Mouse (Mus musculus) small intestine, adult 2 months (tissue): Measurements from ENCODE around the gene Inca1. TPM values are rescaled to one million over a fixed set of nuclear protein-coding genes. Genes with fewer than 3 reads are reported as not detected.

Source experiments
- H3K27ac ChIP-seq: fragments of 200-500 bp; 2 replicates; pipeline ENCODE4 v1.5.1; 2012; ENCODE audit warnings: low read depth, low read length, control low read depth, inconsistent platforms; ENCODE audit not compliant: insufficient read depth
- H3K27me3 ChIP-seq: fragments of 200-500 bp; 2 replicates; pipeline ENCODE4 v1.6.1; 2012; ENCODE audit warnings: mild to moderate bottlenecking, moderate library complexity, low read length, inconsistent platforms; ENCODE audit not compliant: control insufficient read depth, insufficient read depth
- H3K36me3 ChIP-seq: fragments of 200-500 bp; 2 replicates; pipeline ENCODE4 v1.6.1; 2012; ENCODE audit warnings: mild to moderate bottlenecking, low read length, control low read depth, inconsistent platforms; ENCODE audit not compliant: control insufficient read depth, insufficient read depth
- H3K4me1 ChIP-seq: fragments of 200-500 bp; 2 replicates; pipeline ENCODE4 v1.6.1; 2012; ENCODE audit warnings: low read length, inconsistent platforms, mixed read lengths; ENCODE audit not compliant: control insufficient read depth, insufficient read depth, insufficient read length
- H3K4me3 ChIP-seq: fragments of 200-500 bp; 2 replicates; pipeline ENCODE4 v1.5.1; 2012; ENCODE audit warnings: low read depth, mild to moderate bottlenecking, control low read depth, inconsistent platforms, low read length, moderate library complexity
- CTCF ChIP-seq: fragments of 200-500 bp; IDR thresholded peaks from 2 replicates; pipeline ENCODE4 v1.5.1; 2012; ENCODE audit warnings: low read depth, mild to moderate bottlenecking, control low read depth, inconsistent platforms, low read length, moderate library complexity, mixed read lengths; ENCODE audit not compliant: insufficient replicate concordance, insufficient read length; ENCODE audit errors: extremely low read depth
- POLR2A ChIP-seq: fragments of 200-500 bp; IDR thresholded peaks from 2 replicates; pipeline ENCODE4 v1.6.1; 2012; ENCODE audit warnings: low read depth, mild to moderate bottlenecking, control low read depth, inconsistent platforms, low read length, moderate library complexity
- WGBS: fragments of 180-500 bp; shearing (Covaris S2); methylation state at CpG from one replicate; pipeline ENCODE4 v1.1.7; 2018; 5-methylcytosine and 5-hydroxymethylcytosine counted together
- polyA plus RNA-seq: library from polyadenylated mRNA; depleted of rRNA; stranded (reverse); fragments of >200 nt; gene quantifications from 2 replicates; pipeline ENCODE4 v1.2.3, GENCODE M21; 2012

Gene Inca1
- polyA plus RNA-seq, 1 experiment, result 0.79 TPM

DNA sequence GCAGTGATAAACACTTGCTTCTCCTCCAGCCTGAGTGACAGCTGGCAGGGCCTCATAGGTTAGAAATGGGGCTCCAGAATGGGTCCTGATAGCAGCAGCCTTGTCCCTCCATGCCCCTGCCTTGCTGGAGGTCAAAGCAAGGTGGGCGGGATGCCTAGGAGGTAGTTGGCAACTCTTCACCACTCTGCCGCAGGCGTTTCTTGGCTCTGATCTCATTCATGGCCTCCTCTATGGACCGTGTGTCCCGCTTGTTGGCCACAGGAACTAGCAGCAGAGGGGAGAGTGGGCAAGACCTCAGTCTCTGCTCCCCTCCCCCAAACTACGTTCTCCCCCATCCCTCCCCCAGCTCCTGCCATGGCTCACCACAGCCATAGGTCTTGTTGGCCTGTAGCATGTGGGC is 36.0 kb downstream of the Inca1 start:
- H3K4me3 ChIP-seq, result no peak overlapping the region
- H3K4me1 ChIP-seq, result peaks cover 4% of the 10 kb centered on the region; the same call in 1 of the 2 replicates
- no peak overlapping the region for H3K27ac ChIP-seq
- peaks cover 32% of the 10 kb centered on the region for H3K36me3 ChIP-seq
- TF ChIP-seq CTCF, result no peak
- no peak for TF ChIP-seq POLR2A
- no peaks in the 10 kb centered on the region for H3K27me3 ChIP-seq
- WGBS, result 90% methylated on average over 6 of the region's 6 CpGs

DNA sequence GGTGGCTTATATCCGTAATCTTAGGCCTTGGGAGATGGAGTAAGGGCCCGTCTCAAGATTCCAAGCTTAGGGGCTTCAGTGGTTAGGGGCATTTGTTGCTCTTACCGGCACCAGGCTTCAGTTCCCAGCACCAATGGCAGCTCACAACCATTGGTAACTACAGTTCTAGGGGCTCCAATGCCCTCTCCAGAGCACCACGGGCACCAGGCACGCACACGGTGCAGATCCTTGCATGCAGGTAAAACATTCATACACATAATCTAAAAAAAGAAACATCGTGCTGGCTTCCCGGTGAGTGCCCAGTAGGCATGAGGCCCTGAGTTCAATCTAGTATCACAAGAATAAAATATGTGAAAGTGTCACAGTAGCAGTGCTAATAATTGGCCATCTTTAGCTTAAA is 36.9 kb downstream of the Inca1 start:
- 93% methylated on average over 8 of the region's 8 CpGs for WGBS
- Histone ChIP-seq H3K36me3 (peaks cover 32% of the 10 kb centered on the region), H3K27me3 (no peaks in the 10 kb centered on the region), H3K27ac (no peak overlapping the region), H3K4me3 (no peak overlapping the region), H3K4me1 (peaks cover 4% of the 10 kb centered on the region; the same call in 1 of the 2 replicates)
- no peak for TF ChIP-seq POLR2A
- no peak for TF ChIP-seq CTCF

DNA sequence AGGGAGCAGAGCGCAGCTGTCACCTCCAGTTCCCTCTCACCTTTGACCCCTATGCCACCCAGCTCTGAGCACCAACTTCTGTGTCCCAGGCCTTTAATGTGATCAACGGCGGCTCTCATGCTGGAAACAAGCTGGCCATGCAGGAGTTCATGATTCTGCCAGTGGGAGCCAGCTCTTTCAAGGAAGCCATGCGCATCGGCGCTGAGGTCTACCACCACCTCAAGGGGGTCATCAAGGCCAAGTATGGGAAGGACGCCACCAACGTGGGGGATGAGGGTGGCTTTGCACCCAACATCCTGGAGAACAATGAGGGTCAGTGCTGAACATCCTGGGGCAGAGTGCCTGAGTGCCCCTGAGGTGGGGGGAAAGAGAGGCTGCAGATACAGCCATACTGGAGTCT is 39.4 kb downstream of the Inca1 start:
- Histone ChIP-seq H3K4me3 (no peak overlapping the region), H3K27me3 (no peaks in the 10 kb centered on the region), H3K4me1 (peaks cover 15% of the 10 kb centered on the region), H3K27ac (no peak overlapping the region), H3K36me3 (peaks cover 32% of the 10 kb centered on the region)
- 88% methylated on average over 8 of the region's 8 CpGs for WGBS
- no peak for TF ChIP-seq CTCF

DNA sequence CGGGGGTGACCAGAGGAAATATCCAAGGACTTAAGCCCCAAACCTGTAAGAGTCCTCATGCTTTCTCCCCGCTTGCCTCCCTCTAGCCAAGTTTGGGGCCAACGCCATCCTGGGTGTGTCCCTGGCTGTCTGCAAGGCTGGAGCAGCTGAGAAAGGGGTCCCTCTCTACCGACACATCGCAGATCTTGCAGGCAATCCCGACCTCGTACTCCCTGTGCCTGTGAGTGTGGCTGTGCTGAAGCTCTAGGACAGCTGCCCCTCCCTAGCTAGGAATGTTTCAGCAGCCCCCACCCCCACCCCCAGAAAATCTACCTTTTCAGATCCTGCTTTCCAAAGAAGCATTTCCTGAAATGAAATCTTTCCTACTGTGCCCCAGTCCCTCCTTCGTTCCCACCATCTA is 41.0 kb downstream of the Inca1 start:
- TF ChIP-seq POLR2A (no peak), CTCF (no peak)
- no peak overlapping the region for H3K27ac ChIP-seq
- no peaks in the 10 kb centered on the region for H3K27me3 ChIP-seq
- no peak overlapping the region for H3K4me3 ChIP-seq
- 76% methylated on average over 8 of the region's 8 CpGs for WGBS
- H3K36me3 ChIP-seq, result peaks cover 17% of the 10 kb centered on the region
- H3K4me1 ChIP-seq, result peaks cover 15% of the 10 kb centered on the region

DNA sequence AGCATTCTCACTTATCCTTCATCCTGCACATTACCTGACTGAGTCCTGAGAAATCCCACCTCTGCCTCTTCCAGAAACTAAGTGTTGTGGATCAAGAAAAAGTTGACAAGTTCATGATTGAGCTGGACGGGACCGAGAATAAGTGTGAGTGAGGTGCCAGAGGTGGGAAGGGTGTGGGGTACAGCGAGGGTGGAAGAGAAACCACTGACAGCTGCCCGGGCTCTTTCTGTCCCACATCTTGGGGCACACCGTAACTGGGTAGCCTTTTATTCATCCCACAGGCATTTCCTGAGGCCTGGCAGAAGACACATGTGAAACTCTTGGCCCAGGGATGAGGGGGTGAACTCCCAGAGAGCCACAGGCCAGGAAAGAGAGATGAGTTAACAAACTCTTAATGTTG is 41.4 kb downstream of the Inca1 start:
- TF ChIP-seq POLR2A, result no peak
- no peak for TF ChIP-seq CTCF
- Histone ChIP-seq H3K36me3 (peaks cover 14% of the 10 kb centered on the region), H3K4me1 (peaks cover 15% of the 10 kb centered on the region), H3K27ac (no peak overlapping the region), H3K27me3 (no peaks in the 10 kb centered on the region), H3K4me3 (no peak overlapping the region)
- 89% methylated on average over 5 of the region's 5 CpGs for WGBS

DNA sequence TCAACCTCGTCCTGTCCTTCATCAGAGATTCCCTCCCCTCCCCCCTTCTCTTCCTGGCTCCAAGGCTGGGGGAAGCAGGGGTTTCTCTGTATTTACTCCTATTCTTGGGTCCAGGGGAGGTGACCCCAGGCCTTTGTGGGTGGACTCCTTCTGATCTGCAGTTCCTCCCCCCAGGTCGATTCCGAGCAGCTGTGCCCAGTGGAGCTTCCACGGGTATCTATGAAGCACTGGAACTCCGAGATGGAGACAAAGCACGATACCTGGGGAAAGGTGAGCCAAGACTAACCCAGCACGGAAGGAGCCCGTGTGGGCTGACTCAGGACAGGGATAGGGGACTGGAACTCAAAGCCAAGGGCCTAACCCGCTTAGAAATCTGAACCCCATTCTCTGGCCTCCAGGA is 42.0 kb downstream of the Inca1 start:
- no peak for TF ChIP-seq POLR2A
- TF ChIP-seq CTCF, result no peak
- Histone ChIP-seq H3K4me1 (peaks cover 15% of the 10 kb centered on the region), H3K27me3 (no peaks in the 10 kb centered on the region), H3K36me3 (peaks cover 16% of the 10 kb centered on the region), H3K4me3 (no peak overlapping the region), H3K27ac (no peak overlapping the region)
- WGBS, result 87% methylated on average over 9 of the region's 9 CpGs

DNA sequence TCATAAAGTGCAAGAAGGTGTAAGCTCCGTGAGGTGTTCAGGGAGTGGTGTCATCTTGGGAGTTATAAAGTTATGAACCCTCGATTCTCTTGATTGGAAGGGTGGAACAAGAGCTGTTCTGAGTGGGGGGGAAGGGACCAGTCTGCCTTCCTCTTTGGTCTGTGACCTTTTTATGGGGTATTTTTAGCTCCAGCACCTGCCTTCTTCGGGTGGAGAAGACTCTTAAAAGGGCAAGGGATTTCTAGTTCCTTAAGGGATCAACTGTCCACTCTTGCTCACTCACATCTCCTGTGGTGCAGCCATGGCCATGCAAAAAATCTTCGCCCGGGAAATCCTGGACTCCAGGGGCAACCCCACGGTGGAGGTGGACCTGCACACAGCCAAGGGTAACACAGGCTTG is 42.4 kb downstream of the Inca1 start:
- WGBS, result 45% methylated on average over 6 of the region's 6 CpGs
- no peak overlapping the region for H3K27ac ChIP-seq

DNA sequence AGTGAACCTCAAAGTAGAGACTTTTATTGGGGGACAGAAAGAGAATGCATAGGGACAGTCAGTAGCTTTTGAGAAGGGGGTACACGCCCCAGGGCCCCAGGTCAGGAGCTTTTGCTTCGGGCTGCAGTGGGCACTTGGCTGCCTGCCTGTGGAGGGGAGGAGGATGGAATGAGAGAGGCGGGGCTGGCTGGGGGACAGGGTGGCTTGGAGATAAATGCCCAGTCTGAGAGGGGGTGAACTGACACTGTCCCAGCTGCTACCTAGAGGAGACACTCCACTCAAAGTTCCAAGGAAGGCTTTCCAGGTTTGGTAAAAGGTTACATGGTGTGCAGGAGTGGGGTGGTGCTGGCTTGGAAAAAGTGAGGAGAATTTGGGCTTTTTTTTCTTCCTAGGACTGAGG is 43.0 kb downstream of the Inca1 start, which contains the start of gene Eno3:
Gene Eno3, plus strand, starts transcription at position 239 of the 400 bp plus-strand sequence.
- H3K4me1 ChIP-seq, result peaks cover 15% of the 10 kb centered on the region
- H3K27ac ChIP-seq, result peak within 1 kb of the TSS; percentile 99
- TF ChIP-seq CTCF (no peak), POLR2A (no peak)
- H3K36me3 ChIP-seq, result peaks cover 18% of the 10 kb centered on the region
- no peaks in the 10 kb centered on the region for H3K27me3 ChIP-seq
- 38% methylated on average over 3 of the region's 3 CpGs for WGBS
- peak within 1 kb of the TSS; percentile 87 for H3K4me3 ChIP-seq

More for the DNA sequence above, 42.4 kb downstream of the Inca1 start:
- Histone ChIP-seq H3K4me3 (no peak overlapping the region), H3K4me1 (peaks cover 15% of the 10 kb centered on the region), H3K27me3 (no peaks in the 10 kb centered on the region), H3K36me3 (peaks cover 17% of the 10 kb centered on the region)
- no peak for TF ChIP-seq CTCF
- TF ChIP-seq POLR2A, result no peak
